Mouse (Mus musculus): ENCODE data around the gene Vnn3. TPM values are rescaled to one million over a fixed set of nuclear protein-coding genes. Genes with fewer than 3 reads are reported as not detected.

Gene Vnn3
- polyA plus RNA-seq, 1 experiment, result 0.74 TPM

DNA sequence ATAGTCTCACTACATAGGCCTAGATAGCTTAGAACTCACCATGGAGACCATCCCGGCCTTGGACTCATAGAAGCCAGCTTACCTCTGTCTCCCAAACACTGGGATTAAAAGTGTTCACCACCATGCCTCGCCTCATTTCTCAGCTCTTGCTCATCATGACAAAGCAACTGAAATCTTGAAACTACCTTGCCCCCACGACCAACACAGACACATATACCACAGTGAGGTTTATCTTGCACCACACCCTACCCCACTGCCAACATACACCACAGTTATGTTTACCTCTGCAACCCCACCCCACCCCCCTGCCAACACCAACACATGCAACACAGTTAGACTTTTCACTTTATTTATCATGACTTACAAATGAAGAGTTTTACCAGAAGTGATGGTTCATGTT is 34.8 kb downstream of the Vnn3 start:
- no peak for TF ChIP-seq CTCF (IDR thresholded peaks at IDR 0.05; ENCODE audit: extremely low read depth, insufficient read length, insufficient replicate concordance, low read depth, low read length)
- TF ChIP-seq POLR2A (IDR thresholded peaks at IDR 0.05; ENCODE audit: low read depth, low read length), result no peak
- no peak overlapping the region for H3K4me3 ChIP-seq (ENCODE audit: low read depth, low read length)
- WGBS, result 79% methylated on average over 3 of the region's 3 CpGs
- H3K4me1 ChIP-seq (ENCODE audit: control insufficient read depth, insufficient read depth, insufficient read length, low read length), result peaks cover 14% of the 10 kb centered on the region; the same call in 1 of the 2 replicates
- H3K27me3 ChIP-seq (ENCODE audit: control insufficient read depth, insufficient read depth, low read length), result no peaks in the 10 kb centered on the region
- H3K27ac ChIP-seq (ENCODE audit: insufficient read depth, low read depth, low read length), result no peak overlapping the region
- H3K36me3 ChIP-seq (ENCODE audit: control insufficient read depth, insufficient read depth, low read length), result no peaks in the 10 kb centered on the region

DNA sequence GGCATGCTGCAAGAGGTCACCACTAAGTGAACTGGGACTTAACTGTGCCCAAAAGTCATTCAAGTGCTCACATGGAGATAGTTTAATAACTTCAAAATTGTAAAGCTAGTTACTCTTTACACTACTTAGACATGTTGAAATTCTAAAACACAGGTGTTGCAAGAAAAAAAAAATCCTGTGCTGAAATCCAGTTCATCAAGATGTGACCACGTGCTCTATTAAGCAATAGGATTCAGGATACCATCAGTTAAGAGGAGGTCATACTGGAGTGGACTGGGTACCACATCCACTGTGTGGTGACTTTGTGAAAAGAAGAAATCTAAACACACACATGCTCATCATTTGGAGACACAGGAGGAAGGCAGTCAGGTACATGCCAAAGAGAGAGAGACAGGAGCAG is 41.7 kb downstream of the Vnn3 start:
- no peaks in the 10 kb centered on the region for H3K27me3 ChIP-seq (ENCODE audit: control insufficient read depth, insufficient read depth, low read length)
- WGBS, result 92% methylated on average over 1 of the region's 1 CpGs
- TF ChIP-seq CTCF (IDR thresholded peaks at IDR 0.05; ENCODE audit: extremely low read depth, insufficient read length, insufficient replicate concordance, low read depth, low read length) (no peak), POLR2A (IDR thresholded peaks at IDR 0.05; ENCODE audit: low read depth, low read length) (no peak)
- no peak overlapping the region for H3K27ac ChIP-seq (ENCODE audit: insufficient read depth, low read depth, low read length)
- no peaks in the 10 kb centered on the region for H3K36me3 ChIP-seq (ENCODE audit: control insufficient read depth, insufficient read depth, low read length)
- H3K4me1 ChIP-seq (ENCODE audit: control insufficient read depth, insufficient read depth, insufficient read length, low read length), result peaks cover 20% of the 10 kb centered on the region; the same call in 1 of the 2 replicates
- no peak overlapping the region for H3K4me3 ChIP-seq (ENCODE audit: low read depth, low read length)

DNA sequence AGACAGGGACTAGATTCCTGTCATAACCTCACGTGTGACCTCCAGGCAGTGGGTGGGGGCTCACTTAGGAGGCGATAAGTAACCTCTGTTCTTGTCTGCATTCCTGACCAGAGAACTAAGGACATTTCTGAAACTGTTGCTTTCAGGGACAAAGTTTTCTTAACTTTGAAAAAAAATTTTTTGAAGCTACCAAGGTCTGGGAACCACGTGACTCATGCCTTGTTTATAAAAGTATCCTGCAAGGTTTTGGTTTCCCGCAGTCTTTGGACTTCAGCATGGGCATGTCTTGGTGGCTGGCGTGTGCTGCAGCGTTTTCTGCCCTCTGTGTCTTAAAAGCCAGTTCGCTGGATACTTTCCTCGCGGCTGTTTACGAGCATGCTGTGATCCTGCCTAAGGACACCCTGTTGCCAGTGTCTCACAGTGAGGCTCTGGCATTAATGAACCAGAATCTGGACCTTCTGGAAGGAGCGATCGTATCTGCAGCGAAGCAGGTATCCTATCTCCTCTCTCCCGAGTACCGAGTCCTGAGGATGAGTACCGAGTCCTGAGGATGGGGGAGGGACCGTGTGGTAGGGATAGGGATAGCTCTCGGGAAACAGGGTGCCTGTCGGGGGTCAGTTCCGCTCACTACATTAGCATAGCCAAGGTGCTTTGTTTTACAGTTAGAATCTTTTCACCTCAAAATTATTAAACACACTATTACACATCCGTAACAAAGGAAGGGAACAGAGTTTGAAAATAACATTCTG is 43.5 kb downstream of the Vnn3 start, which contains the start of gene Vnn1:
TSS of gene Vnn1 (plus strand) at position 88 of the 749 bp plus-strand sequence.
- no peak for TF ChIP-seq POLR2A (IDR thresholded peaks at IDR 0.05; ENCODE audit: low read depth, low read length)
- TF ChIP-seq CTCF (IDR thresholded peaks at IDR 0.05; ENCODE audit: extremely low read depth, insufficient read length, insufficient replicate concordance, low read depth, low read length), result no peak
- H3K27me3 ChIP-seq (ENCODE audit: control insufficient read depth, insufficient read depth, low read length), result no peaks in the 10 kb centered on the region
- peaks cover 4% of the 10 kb centered on the region; the same call in 1 of the 2 replicates for H3K36me3 ChIP-seq (ENCODE audit: control insufficient read depth, insufficient read depth, low read length)
- H3K4me1 ChIP-seq (ENCODE audit: control insufficient read depth, insufficient read depth, insufficient read length, low read length), result peaks cover 16% of the 10 kb centered on the region; the same call in 1 of the 2 replicates
- 13% methylated on average over 21 of the region's 21 CpGs for WGBS
- peak within 1 kb of the TSS; percentile 57 for H3K4me3 ChIP-seq (ENCODE audit: low read depth, low read length)
- peak within 1 kb of the TSS; percentile 60 for H3K27ac ChIP-seq (ENCODE audit: insufficient read depth, low read depth, low read length)

DNA sequence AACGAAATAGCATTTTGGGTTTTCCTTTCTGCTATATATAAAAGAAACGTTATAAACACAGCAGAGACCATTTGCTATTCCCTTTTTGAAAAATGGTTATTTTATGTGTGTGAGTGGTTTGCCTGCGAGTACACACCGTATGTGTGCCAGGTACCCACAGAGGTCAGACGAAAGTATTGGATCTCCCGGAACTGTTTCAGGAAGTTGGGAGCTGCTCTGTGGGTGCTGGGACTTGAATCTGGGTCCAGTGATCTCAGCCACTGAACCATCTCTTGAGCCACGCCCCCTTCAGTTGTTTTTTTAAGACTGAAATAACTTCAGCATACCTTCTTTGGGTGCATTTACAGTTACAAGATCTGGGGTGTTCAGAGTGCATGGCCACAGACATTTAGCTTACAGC is 44.1 kb downstream of the Vnn3 start:
- TF ChIP-seq POLR2A (IDR thresholded peaks at IDR 0.05; ENCODE audit: low read depth, low read length), result no peak
- TF ChIP-seq CTCF (IDR thresholded peaks at IDR 0.05; ENCODE audit: extremely low read depth, insufficient read length, insufficient replicate concordance, low read depth, low read length), result no peak
- Histone ChIP-seq H3K27ac (ENCODE audit: insufficient read depth, low read depth, low read length) (no peak overlapping the region), H3K4me3 (ENCODE audit: low read depth, low read length) (no peak overlapping the region), H3K4me1 (ENCODE audit: control insufficient read depth, insufficient read depth, insufficient read length, low read length) (peaks cover 14% of the 10 kb centered on the region; the same call in 1 of the 2 replicates), H3K36me3 (ENCODE audit: control insufficient read depth, insufficient read depth, low read length) (peaks cover 4% of the 10 kb centered on the region; the same call in 1 of the 2 replicates), H3K27me3 (ENCODE audit: control insufficient read depth, insufficient read depth, low read length) (no peaks in the 10 kb centered on the region)
- WGBS, result 42% methylated on average over 7 of the region's 7 CpGs

DNA sequence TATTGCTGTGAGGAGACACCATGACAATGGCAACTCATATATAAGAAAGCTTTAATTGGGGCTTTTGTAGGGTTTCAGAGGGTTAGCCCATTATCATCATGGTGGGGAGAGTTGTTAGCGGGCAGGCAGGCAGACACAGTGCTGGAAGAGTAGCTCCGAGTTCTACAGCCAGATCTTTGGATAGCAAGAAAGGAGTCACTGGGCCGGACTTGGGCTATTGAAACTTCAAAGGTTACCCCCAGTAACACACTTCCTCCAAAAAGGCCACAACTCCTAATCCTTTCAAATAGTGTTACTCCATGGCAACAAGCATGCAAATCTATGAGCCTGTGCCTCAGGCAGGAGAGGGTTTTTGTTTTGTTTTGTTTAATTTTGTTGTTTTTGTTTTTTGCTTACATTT is 49.9 kb downstream of the Vnn3 start:
- no peaks in the 10 kb centered on the region for H3K4me1 ChIP-seq (ENCODE audit: control insufficient read depth, insufficient read depth, insufficient read length, low read length)
- H3K36me3 ChIP-seq (ENCODE audit: control insufficient read depth, insufficient read depth, low read length), result peaks cover 8% of the 10 kb centered on the region
- H3K27me3 ChIP-seq (ENCODE audit: control insufficient read depth, insufficient read depth, low read length), result no peaks in the 10 kb centered on the region
- no peak overlapping the region for H3K27ac ChIP-seq (ENCODE audit: insufficient read depth, low read depth, low read length)
- H3K4me3 ChIP-seq (ENCODE audit: low read depth, low read length), result no peak overlapping the region
- TF ChIP-seq CTCF (IDR thresholded peaks at IDR 0.05; ENCODE audit: extremely low read depth, insufficient read length, insufficient replicate concordance, low read depth, low read length) (no peak), POLR2A (IDR thresholded peaks at IDR 0.05; ENCODE audit: low read depth, low read length) (no peak)
- WGBS, result 92% methylated on average over 3 of the region's 3 CpGs

DNA sequence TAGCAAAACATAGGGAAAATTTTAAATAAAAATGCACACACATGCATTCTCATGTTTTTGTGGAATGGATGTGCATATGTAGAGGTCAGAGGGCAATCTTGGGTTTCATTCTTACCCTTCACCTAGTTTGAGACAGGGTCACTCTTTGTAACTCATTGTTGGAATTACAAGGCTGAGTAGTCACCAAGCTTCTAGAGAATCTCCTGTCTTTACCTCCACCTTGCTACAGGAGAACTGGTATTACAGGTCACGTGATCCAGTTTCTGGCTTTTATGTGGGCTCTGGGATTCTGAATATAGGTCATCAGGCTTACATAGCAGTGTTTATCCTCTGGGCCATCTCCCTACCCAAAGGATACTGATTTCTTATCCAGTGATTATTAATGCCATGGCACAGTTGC is 54.4 kb downstream of the Vnn3 start:
- WGBS, result 95% methylated on average over 1 of the region's 1 CpGs
- TF ChIP-seq POLR2A (IDR thresholded peaks at IDR 0.05; ENCODE audit: low read depth, low read length) (no peak), CTCF (IDR thresholded peaks at IDR 0.05; ENCODE audit: extremely low read depth, insufficient read length, insufficient replicate concordance, low read depth, low read length) (no peak)
- peaks cover 5% of the 10 kb centered on the region; the same call in 1 of the 2 replicates for H3K36me3 ChIP-seq (ENCODE audit: control insufficient read depth, insufficient read depth, low read length)
- H3K4me1 ChIP-seq (ENCODE audit: control insufficient read depth, insufficient read depth, insufficient read length, low read length), result no peaks in the 10 kb centered on the region
- no peak overlapping the region for H3K27ac ChIP-seq (ENCODE audit: insufficient read depth, low read depth, low read length)
- no peaks in the 10 kb centered on the region for H3K27me3 ChIP-seq (ENCODE audit: control insufficient read depth, insufficient read depth, low read length)
- H3K4me3 ChIP-seq (ENCODE audit: low read depth, low read length), result no peak overlapping the region

Other genes starting within 250 kb of the Vnn3 start
- 1,264 and 1,580 TPM in 2 replicates for gene Rps12, start 64.2 kb upstream of the Vnn3 start, polyA plus RNA-seq (2012; rRNA removed)
- gene Slc18b1, start 54.5 kb upstream of the Vnn3 start, polyA plus RNA-seq (2012; rRNA removed), result 9.5 and 16.6 TPM in 2 replicates
- 9.0 and 118 TPM in 2 replicates for gene Vnn1, start 43.2 kb downstream of the Vnn3 start, polyA plus RNA-seq (2012; rRNA removed)
- gene Taar1, start 68.9 kb downstream of the Vnn3 start, polyA plus RNA-seq (2012; rRNA removed), result not detected in 2 replicates
- not detected in 2 replicates for gene Taar2, start 87.1 kb downstream of the Vnn3 start, polyA plus RNA-seq (2012; rRNA removed)
- not detected in 2 replicates for gene Taar3, start 98.1 kb downstream of the Vnn3 start, polyA plus RNA-seq (2012; rRNA removed)
- not detected in 2 replicates for gene Taar4, start 109.0 kb downstream of the Vnn3 start, polyA plus RNA-seq (2012; rRNA removed)
- not detected in 2 replicates for gene Taar5, start 119.2 kb downstream of the Vnn3 start, polyA plus RNA-seq (2012; rRNA removed)
- not detected in 2 replicates for gene Taar6, start 134.2 kb downstream of the Vnn3 start, polyA plus RNA-seq (2012; rRNA removed)
- gene Taar7a, start 142.0 kb downstream of the Vnn3 start, polyA plus RNA-seq (2012; rRNA removed), result not detected in 2 replicates
- gene Taar7b, start 148.5 kb downstream of the Vnn3 start, polyA plus RNA-seq (2012; rRNA removed), result not detected in 2 replicates
- gene Taar7d, start 175.8 kb downstream of the Vnn3 start, polyA plus RNA-seq (2012; rRNA removed), result not detected in 2 replicates
- gene Taar7e, start 186.2 kb downstream of the Vnn3 start, polyA plus RNA-seq (2012; rRNA removed), result not detected in 2 replicates
- not detected in 2 replicates for gene Taar7f, start 198.0 kb downstream of the Vnn3 start, polyA plus RNA-seq (2012; rRNA removed)
- not detected in 2 replicates for gene Taar8a, start 225.0 kb downstream of the Vnn3 start, polyA plus RNA-seq (2012; rRNA removed)
- 0.11 TPM in 1 of 2 replicates, not detected in the other for gene Taar8b, start 240.8 kb downstream of the Vnn3 start, polyA plus RNA-seq (2012; rRNA removed)